Mouse (Mus musculus) liver, embryonic 13.5 days (tissue): ENCODE data around the gene Dgkk. TPM values are rescaled to one million over a fixed set of nuclear protein-coding genes. Genes with fewer than 3 reads are reported as not detected.
"Not testable (repeated sequence)": the region's sequence is repeated elsewhere in the genome, so short reads cannot be mapped to it uniquely, and the experiment has no call there.

ENCODE experiments used
- ATAC-seq: fragments of 200-750 bp; cut with Nextera tagmentation; 2 replicates; pipeline ENCODE4 v1.8.0; 2017; ENCODE audit warnings: low read depth, mild to moderate bottlenecking, moderate number of reproducible peaks, moderate library complexity
- DNase-seq: peaks from one replicate; pipeline ENCODE4 v3.0.0; 2022
- H3K27ac ChIP-seq: fragments of 300-500 bp; sonication (generic); 2 replicates; pipeline ENCODE4 v1.5.1; 2015; ENCODE audit warnings: moderate library complexity, mild to moderate bottlenecking, inconsistent platforms
- H3K27me3 ChIP-seq: fragments of 300-500 bp; sonication (generic); 2 replicates; pipeline ENCODE4 v1.6.1; 2015; ENCODE audit warnings: mild to moderate bottlenecking, inconsistent platforms
- H3K36me3 ChIP-seq: fragments of 300-500 bp; sonication (generic); 2 replicates; pipeline ENCODE4 v1.6.1; 2015; ENCODE audit warnings: mild to moderate bottlenecking, inconsistent platforms
- H3K4me1 ChIP-seq: fragments of 300-500 bp; sonication (generic); replicated peaks from 2 replicates; pipeline ENCODE4 v1.6.1; 2015; ENCODE audit warnings: inconsistent platforms
- H3K4me2 ChIP-seq: fragments of 300-500 bp; sonication (generic); 2 replicates; pipeline ENCODE4 v1.6.1; 2015; ENCODE audit warnings: inconsistent platforms, mild to moderate bottlenecking, moderate library complexity
- H3K4me3 ChIP-seq: fragments of 300-500 bp; sonication (generic); replicated peaks from 2 replicates; pipeline ENCODE4 v1.5.1; 2015; ENCODE audit warnings: mild to moderate bottlenecking, inconsistent platforms
- H3K9ac ChIP-seq: fragments of 300-500 bp; sonication (generic); 2 replicates; pipeline ENCODE4 v1.6.1; 2015; ENCODE audit warnings: mild to moderate bottlenecking, inconsistent platforms
- H3K9me3 ChIP-seq: fragments of 300-500 bp; sonication (generic); replicated peaks from 2 replicates; pipeline ENCODE4 v1.6.1; 2016; ENCODE audit warnings: inconsistent platforms
- WGBS: fragments of 180-500 bp; shearing (Covaris S2); methylation state at CpG from one replicate; pipeline ENCODE4 v1.1.7; 2015; ENCODE audit not compliant: insufficient replicate concordance; 5-methylcytosine and 5-hydroxymethylcytosine counted together
- polyA plus RNA-seq: library from polyadenylated mRNA; unstranded; fragments of >200 nt; fragmentation: Nextera tagmentation; extraction: Ambion mirVana; gene quantifications from 2 replicates; pipeline ENCODE4 v1.2.1, GENCODE M21; 2015

The Dgkk gene
- polyA plus RNA-seq, 1 experiment from 2014 or later = 0.17 TPM

DNA sequence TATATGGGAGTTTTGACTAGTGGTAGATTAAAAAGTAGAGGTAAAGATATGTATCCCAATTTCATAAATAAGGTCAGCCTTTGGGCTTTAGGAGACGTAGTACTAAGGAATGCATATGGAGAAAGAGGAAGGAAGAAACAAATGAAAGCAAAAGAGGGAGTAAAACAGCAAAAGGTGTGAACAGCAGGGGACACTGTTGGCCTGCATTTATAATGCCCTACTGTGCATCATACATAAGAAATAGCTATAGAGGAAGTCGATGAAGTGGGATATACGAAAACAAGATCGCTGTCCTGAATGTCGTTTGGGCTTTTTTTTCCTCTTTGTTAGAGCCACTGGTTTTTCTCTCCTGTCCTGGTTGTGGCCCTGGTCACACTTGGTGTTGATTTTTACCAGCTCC is 143.1 kb downstream of the Dgkk start:
- Histone ChIP-seq H3K27me3 (no peaks in the 10 kb centered on the region), H3K9me3 (no peaks in the 10 kb centered on the region), H3K36me3 (no peaks in the 10 kb centered on the region), H3K9ac (no peak overlapping the region), H3K27ac (no peak overlapping the region), H3K4me1 (no peaks in the 10 kb centered on the region), H3K4me3 (no peak overlapping the region), H3K4me2 (no peak overlapping the region)
- no peak for DNase-seq
- ATAC-seq = no peak
- WGBS = 38% methylated on average over 5 of the region's 5 CpGs

DNA sequence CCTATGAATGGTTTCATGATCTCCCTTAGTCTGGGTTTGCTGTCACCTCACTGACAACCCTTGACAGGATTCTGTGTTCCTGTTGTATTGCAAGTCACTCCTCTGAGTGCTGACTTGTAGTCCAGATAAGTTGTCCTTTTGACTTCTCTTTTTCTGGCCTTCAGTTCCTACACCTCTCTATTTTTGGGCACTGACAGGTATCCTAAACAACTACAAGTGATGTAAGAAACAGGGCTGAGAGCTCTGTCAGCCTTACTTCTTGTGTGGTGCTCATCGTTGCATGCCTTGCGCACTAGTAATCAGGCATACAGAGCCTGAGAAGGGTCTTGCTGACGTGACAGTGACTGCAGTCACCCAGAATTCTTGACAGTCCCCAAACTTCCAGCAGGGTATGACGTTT is 147.1 kb downstream of the Dgkk start:
- WGBS = 55% methylated on average over 4 of the region's 4 CpGs
- ATAC-seq = no peak
- Histone ChIP-seq H3K27ac (no peak overlapping the region), H3K4me1 (no peaks in the 10 kb centered on the region), H3K4me3 (no peak overlapping the region), H3K4me2 (no peak overlapping the region), H3K9ac (no peak overlapping the region), H3K9me3 (no peaks in the 10 kb centered on the region), H3K36me3 (no peaks in the 10 kb centered on the region), H3K27me3 (no peaks in the 10 kb centered on the region)
- DNase-seq = no peak

DNA sequence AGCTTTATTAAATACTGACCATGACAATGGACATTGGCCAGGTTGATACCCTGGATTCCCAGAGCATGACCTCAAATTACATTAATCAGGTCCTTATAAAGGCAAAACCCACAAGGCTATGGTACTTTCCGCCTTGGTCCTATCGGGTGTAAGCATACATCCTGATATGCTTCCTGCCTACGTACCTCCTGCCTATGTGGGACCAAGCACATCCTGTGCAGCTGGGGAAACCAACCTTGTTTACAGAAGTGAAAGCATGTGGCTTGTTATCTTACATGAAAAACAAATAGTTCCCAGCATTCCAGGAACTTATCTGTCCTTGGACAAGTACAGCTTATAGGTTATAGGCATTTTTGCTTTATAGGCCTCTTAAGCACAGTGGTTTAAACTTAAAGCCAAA is 189.5 kb downstream of the Dgkk start:
- no peaks in the 10 kb centered on the region for H3K9me3 ChIP-seq
- no peak overlapping the region for H3K9ac ChIP-seq
- H3K27ac ChIP-seq = no peak overlapping the region
- H3K36me3 ChIP-seq = no peaks in the 10 kb centered on the region
- H3K27me3 ChIP-seq = no peaks in the 10 kb centered on the region
- ATAC-seq (no peak), DNase-seq (no peak)
- H3K4me2 ChIP-seq = no peak overlapping the region
- H3K4me3 ChIP-seq = no peak overlapping the region
- 33% methylated on average over 3 of the region's 3 CpGs for WGBS
- H3K4me1 ChIP-seq = no peaks in the 10 kb centered on the region

DNA sequence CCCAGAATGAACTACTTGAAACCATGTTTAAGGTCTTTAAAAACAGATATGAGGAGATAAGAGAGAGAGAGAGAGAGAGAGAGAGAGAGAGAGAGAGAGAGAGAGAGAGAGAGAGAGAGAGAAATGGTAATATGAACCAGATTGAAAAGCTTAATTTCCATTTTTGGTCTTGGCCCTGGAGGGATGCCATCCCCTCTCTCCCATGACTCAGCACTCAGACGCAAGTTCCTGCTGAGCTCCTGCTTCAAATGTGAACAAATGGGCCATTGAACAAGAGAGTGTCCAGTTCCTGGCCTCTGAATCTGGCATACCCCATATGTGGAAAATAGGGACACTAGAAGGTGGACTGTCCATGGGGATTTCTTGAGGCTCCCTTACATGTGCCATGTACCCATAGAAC is 192.8 kb downstream of the Dgkk start:
- DNase-seq (no peak), ATAC-seq (no peak)
- H3K9me3 ChIP-seq = no peaks in the 10 kb centered on the region
- H3K9ac ChIP-seq = no peak overlapping the region
- H3K4me2 ChIP-seq = no peak overlapping the region
- H3K27ac ChIP-seq = no peak overlapping the region
- H3K4me3 ChIP-seq = no peak overlapping the region
- no peaks in the 10 kb centered on the region for H3K36me3 ChIP-seq
- H3K27me3 ChIP-seq = no peaks in the 10 kb centered on the region
- 38% methylated on average over 1 of the region's 1 CpGs for WGBS
- no peaks in the 10 kb centered on the region for H3K4me1 ChIP-seq

DNA sequence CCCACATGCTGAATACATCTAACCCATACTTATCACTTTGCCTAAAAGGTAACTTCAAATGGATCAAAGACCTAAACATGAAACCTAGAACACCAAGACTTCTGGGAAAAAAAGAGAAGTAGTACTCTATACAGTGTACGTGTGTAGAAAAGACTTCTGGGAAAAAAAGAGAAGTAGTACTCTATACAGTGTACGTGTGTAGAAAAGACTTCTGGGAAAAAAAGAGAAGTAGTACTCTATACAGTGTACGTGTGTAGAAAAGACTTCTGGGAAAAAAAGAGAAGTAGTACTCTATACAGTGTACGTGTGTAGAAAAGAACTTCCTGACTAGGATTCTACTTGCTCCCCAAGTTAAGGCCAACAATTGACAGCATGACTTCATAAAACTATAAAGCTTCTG is 204.8 kb downstream of the Dgkk start:
- not testable (repeated sequence) for ATAC-seq, DNase-seq, H3K27me3 ChIP-seq, H3K4me3 ChIP-seq, H3K4me2 ChIP-seq, H3K9me3 ChIP-seq, H3K4me1 ChIP-seq, H3K36me3 ChIP-seq, H3K27ac ChIP-seq, H3K9ac ChIP-seq
- WGBS = 27% methylated on average over 4 of the region's 4 CpGs
